Mouse (Mus musculus): ENCODE results near the gene H2-DMb1. TPM values are rescaled to one million over a fixed set of nuclear protein-coding genes. Genes with fewer than 3 reads are reported as not detected.

H2-DMb1 gene
- polyA plus RNA-seq, 1 experiment from 2014 or later = 0.38 TPM

GRCm38 (mm10) chr17:34119249-34120179 is 33.4 kb upstream of the H2-DMb1 start, which contains the start of gene H2-DMa:
Gene H2-DMa (plus strand): TSS chr17:34119541.
- Histone ChIP-seq H3K36me3 (ENCODE audit: control insufficient read depth, insufficient read depth, low read length) (peaks cover 45% of the 10 kb centered on the region), H3K4me3 (ENCODE audit: control insufficient read depth in 1 of 2, insufficient read depth in 1 of 2, low read depth in 1 of 2, low read length in 2 of 2) (peak within 1 kb of the TSS; percentile 87 to 90), H3K9ac (ENCODE audit: low read length) (peak within 1 kb of the TSS; percentile 98), H3K4me1 (ENCODE audit: control insufficient read depth in 2 of 2, insufficient read depth in 2 of 2, low read length in 2 of 2) (peaks cover 10 to 26% of the 10 kb centered on the region in 2 experiments), H3K27me3 (ENCODE audit: control insufficient read depth, insufficient read depth, low read length) (no peaks in the 10 kb centered on the region), H3K4me2 (ENCODE audit: low read length) (peak within 1 kb of the TSS; percentile 91), H3K9me3 (ENCODE audit: control insufficient read depth, low read length) (no peaks in the 10 kb centered on the region), H3K27ac (replicated peaks in 1 of 2; ENCODE audit: control insufficient read depth in 1 of 2, insufficient read depth in 1 of 2, low read depth in 2 of 2, low read length in 2 of 2) (peak within 1 kb of the TSS; percentile 100)
- peak; percentile 60 for ATAC-seq (ENCODE audit: insufficient number of reproducible peaks, insufficient read depth, low FRiP score, low read depth)
- WGBS = under 1% methylated on average over 96 of the region's 96 CpGs

GRCm38 (mm10) chr17:34120180-34120723 is 32.6 kb upstream of the H2-DMb1 start:
- Histone ChIP-seq H3K36me3 (ENCODE audit: control insufficient read depth, insufficient read depth, low read length) (peaks cover 38% of the 10 kb centered on the region), H3K9ac (ENCODE audit: low read length) (peak overlapping the region; percentile 98), H3K4me2 (ENCODE audit: low read length) (peak overlapping the region; percentile 91), H3K27ac (replicated peaks in 1 of 2; ENCODE audit: control insufficient read depth in 1 of 2, insufficient read depth in 1 of 2, low read depth in 2 of 2, low read length in 2 of 2) (peak overlapping the region; percentile 100), H3K9me3 (ENCODE audit: control insufficient read depth, low read length) (no peaks in the 10 kb centered on the region), H3K27me3 (ENCODE audit: control insufficient read depth, insufficient read depth, low read length) (no peaks in the 10 kb centered on the region), H3K4me3 (ENCODE audit: control insufficient read depth in 1 of 2, insufficient read depth in 1 of 2, low read depth in 1 of 2, low read length in 2 of 2) (peak overlapping the region; percentile 54 to 87), H3K4me1 (ENCODE audit: control insufficient read depth in 2 of 2, insufficient read depth in 2 of 2, low read length in 2 of 2) (peaks cover 10 to 26% of the 10 kb centered on the region in 2 experiments)
- ATAC-seq (ENCODE audit: insufficient number of reproducible peaks, insufficient read depth, low FRiP score, low read depth) = peak; percentile 14; the same call in 1 of the 2 replicates
- under 1% methylated on average over 28 of the region's 42 CpGs for WGBS

GRCm38 (mm10) chr17:34120814-34121171 is 32.1 kb upstream of the H2-DMb1 start:
- Histone ChIP-seq H3K27me3 (ENCODE audit: control insufficient read depth, insufficient read depth, low read length) (no peaks in the 10 kb centered on the region), H3K27ac (replicated peaks in 1 of 2; ENCODE audit: control insufficient read depth in 1 of 2, insufficient read depth in 1 of 2, low read depth in 2 of 2, low read length in 2 of 2) (peak overlapping the region; percentile 100), H3K9me3 (ENCODE audit: control insufficient read depth, low read length) (no peaks in the 10 kb centered on the region), H3K4me3 (ENCODE audit: control insufficient read depth in 1 of 2, insufficient read depth in 1 of 2, low read depth in 1 of 2, low read length in 2 of 2) (peak overlapping the region; percentile 54 to 87), H3K9ac (ENCODE audit: low read length) (peak overlapping the region; percentile 98), H3K4me2 (ENCODE audit: low read length) (peak overlapping the region; percentile 91), H3K36me3 (ENCODE audit: control insufficient read depth, insufficient read depth, low read length) (peaks cover 35% of the 10 kb centered on the region), H3K4me1 (ENCODE audit: control insufficient read depth in 2 of 2, insufficient read depth in 2 of 2, low read length in 2 of 2) (peaks cover 10 to 25% of the 10 kb centered on the region in 2 experiments)
- ATAC-seq (ENCODE audit: insufficient number of reproducible peaks, insufficient read depth, low FRiP score, low read depth) = peak; percentile 20
- WGBS = 1% methylated on average over 31 of the region's 31 CpGs

GRCm38 (mm10) chr17:34121172-34121878 is 31.5 kb upstream of the H2-DMb1 start:
- Histone ChIP-seq H3K4me3 (ENCODE audit: control insufficient read depth in 1 of 2, insufficient read depth in 1 of 2, low read depth in 1 of 2, low read length in 2 of 2) (peak overlapping the region; percentile 54 to 87), H3K4me2 (ENCODE audit: low read length) (peak overlapping the region; percentile 91), H3K9ac (ENCODE audit: low read length) (peak overlapping the region; percentile 98), H3K4me1 (ENCODE audit: control insufficient read depth in 2 of 2, insufficient read depth in 2 of 2, low read length in 2 of 2) (peaks cover 10 to 23% of the 10 kb centered on the region in 2 experiments), H3K27me3 (ENCODE audit: control insufficient read depth, insufficient read depth, low read length) (no peaks in the 10 kb centered on the region), H3K27ac (replicated peaks in 1 of 2; ENCODE audit: control insufficient read depth in 1 of 2, insufficient read depth in 1 of 2, low read depth in 2 of 2, low read length in 2 of 2) (peak overlapping the region; percentile 100), H3K36me3 (ENCODE audit: control insufficient read depth, insufficient read depth, low read length) (peaks cover 35% of the 10 kb centered on the region), H3K9me3 (ENCODE audit: control insufficient read depth, low read length) (no peaks in the 10 kb centered on the region)
- 2% methylated on average over 25 of the region's 35 CpGs for WGBS
- peak; percentile 37 for ATAC-seq (ENCODE audit: insufficient number of reproducible peaks, insufficient read depth, low FRiP score, low read depth)

GRCm38 (mm10) chr17:34121879-34122187 is 31.0 kb upstream of the H2-DMb1 start:
- peaks cover 32% of the 10 kb centered on the region for H3K36me3 ChIP-seq (ENCODE audit: control insufficient read depth, insufficient read depth, low read length)
- H3K4me2 ChIP-seq (ENCODE audit: low read length) = peak overlapping the region; percentile 91
- WGBS = 0% methylated on average over 9 of the region's 10 CpGs
- H3K9me3 ChIP-seq (ENCODE audit: control insufficient read depth, low read length) = no peaks in the 10 kb centered on the region
- no peak for ATAC-seq (ENCODE audit: insufficient number of reproducible peaks, insufficient read depth, low FRiP score, low read depth)
- no peaks in the 10 kb centered on the region for H3K27me3 ChIP-seq (ENCODE audit: control insufficient read depth, insufficient read depth, low read length)
- peak overlapping the region; percentile 100 for H3K27ac ChIP-seq (replicated peaks in 1 of 2; ENCODE audit: control insufficient read depth in 1 of 2, insufficient read depth in 1 of 2, low read depth in 2 of 2, low read length in 2 of 2)
- peaks cover 7 to 18% of the 10 kb centered on the region in 2 experiments for H3K4me1 ChIP-seq (ENCODE audit: control insufficient read depth in 2 of 2, insufficient read depth in 2 of 2, low read length in 2 of 2)
- H3K9ac ChIP-seq (ENCODE audit: low read length) = peak overlapping the region; percentile 98
- peak overlapping the region; percentile 54 to 87 for H3K4me3 ChIP-seq (ENCODE audit: control insufficient read depth in 1 of 2, insufficient read depth in 1 of 2, low read depth in 1 of 2, low read length in 2 of 2)

- peak; percentile 68 for ATAC-seq (ENCODE audit: insufficient number of reproducible peaks, insufficient read depth, low FRiP score, low read depth)
- H3K4me1 ChIP-seq (ENCODE audit: control insufficient read depth in 2 of 2, insufficient read depth in 2 of 2, low read length in 2 of 2) = peaks cover 7 to 13% of the 10 kb centered on the region in 2 experiments
- no peaks in the 10 kb centered on the region for H3K27me3 ChIP-seq (ENCODE audit: control insufficient read depth, insufficient read depth, low read length)
- peaks cover 27% of the 10 kb centered on the region for H3K36me3 ChIP-seq (ENCODE audit: control insufficient read depth, insufficient read depth, low read length)
- H3K9me3 ChIP-seq (ENCODE audit: control insufficient read depth, low read length) = no peaks in the 10 kb centered on the region
- peak within 1 kb of the TSS; percentile 100 for H3K27ac ChIP-seq (replicated peaks in 1 of 2; ENCODE audit: control insufficient read depth in 1 of 2, insufficient read depth in 1 of 2, low read depth in 2 of 2, low read length in 2 of 2)
- peak within 1 kb of the TSS; percentile 98 for H3K9ac ChIP-seq (ENCODE audit: low read length)
- H3K4me3 ChIP-seq (ENCODE audit: control insufficient read depth in 1 of 2, insufficient read depth in 1 of 2, low read depth in 1 of 2, low read length in 2 of 2) = peak within 1 kb of the TSS; percentile 54 to 87
- WGBS = under 1% methylated on average over 67 of the region's 75 CpGs
- H3K4me2 ChIP-seq (ENCODE audit: low read length) = peak within 1 kb of the TSS; percentile 91
Observed at GRCm38 (mm10) chr17:34122188-34122984, 30.5 kb upstream of the H2-DMb1 start, which contains the start of gene Brd2. Gene Brd2 (minus strand): TSS chr17:34122634.

GRCm38 (mm10) chr17:34123111-34123510 is 29.8 kb upstream of the H2-DMb1 start:
- Histone ChIP-seq H3K4me1 (ENCODE audit: control insufficient read depth in 2 of 2, insufficient read depth in 2 of 2, low read length in 2 of 2) (peaks cover 7 to 14% of the 10 kb centered on the region in 2 experiments), H3K36me3 (ENCODE audit: control insufficient read depth, insufficient read depth, low read length) (peaks cover 19% of the 10 kb centered on the region), H3K4me3 (ENCODE audit: control insufficient read depth in 1 of 2, insufficient read depth in 1 of 2, low read depth in 1 of 2, low read length in 2 of 2) (peak overlapping the region; percentile 54 to 87), H3K9ac (ENCODE audit: low read length) (peak overlapping the region; percentile 98), H3K9me3 (ENCODE audit: control insufficient read depth, low read length) (no peaks in the 10 kb centered on the region), H3K27ac (replicated peaks in 1 of 2; ENCODE audit: control insufficient read depth in 1 of 2, insufficient read depth in 1 of 2, low read depth in 2 of 2, low read length in 2 of 2) (peak overlapping the region; percentile 100), H3K27me3 (ENCODE audit: control insufficient read depth, insufficient read depth, low read length) (no peaks in the 10 kb centered on the region), H3K4me2 (ENCODE audit: low read length) (peak overlapping the region; percentile 91)
- 3% methylated on average over 7 of the region's 7 CpGs for WGBS
- ATAC-seq (ENCODE audit: insufficient number of reproducible peaks, insufficient read depth, low FRiP score, low read depth) = no peak

Measured in heart, embryonic 14.5 days (tissue).